Mouse (Mus musculus): ENCODE results near the gene Galk1.
"Not testable (repeated sequence)": the region's sequence is repeated elsewhere in the genome, so short reads cannot be mapped to it uniquely, and the experiment has no call there.

Galk1 gene

GRCm38 (mm10) chr11:116030898-116031845 lies 18.7 kb upstream of the Galk1 start:
- DNase-seq (ENCODE audit: low read depth, low spot score): no peak

- peak; percentile 98 for DNase-seq (ENCODE audit: low read depth, low spot score)
These were observed 17.8 kb upstream of the Galk1 start, which contains the start of gene Unk for GRCm38 (mm10) chr11:116030088-116030897. Gene Unk, plus strand, starts transcription at chr11:116030322.

- DNase-seq (ENCODE audit: low read depth, low spot score): no peak
These were observed 16.8 kb upstream of the Galk1 start for GRCm38 (mm10) chr11:116029086-116029865.

- DNase-seq (ENCODE audit: low read depth, low spot score): no peak
These were observed 15.8 kb upstream of the Galk1 start for GRCm38 (mm10) chr11:116028177-116028865.

- DNase-seq (ENCODE audit: low read depth, low spot score): no peak
These were observed 15.2 kb upstream of the Galk1 start, which contains the start of gene H3f3b for GRCm38 (mm10) chr11:116027756-116028155. Gene H3f3b, minus strand, starts transcription at chr11:116027962.

GRCm38 (mm10) chr11:116025056-116025845 lies 12.7 kb upstream of the Galk1 start:
- no peak for DNase-seq (ENCODE audit: low read depth, low spot score)

- peak; percentile 99 for DNase-seq (ENCODE audit: low read depth, low spot score)
These were observed 11.9 kb upstream of the Galk1 start for GRCm38 (mm10) chr11:116024356-116024808.

GRCm38 (mm10) chr11:116023771-116024355 lies 11.3 kb upstream of the Galk1 start:
- DNase-seq (ENCODE audit: low read depth, low spot score): no peak

- DNase-seq (ENCODE audit: low read depth, low spot score): not testable (repeated sequence)
These were observed 10.7 kb upstream of the Galk1 start for GRCm38 (mm10) chr11:116023074-116023770.

- DNase-seq (ENCODE audit: low read depth, low spot score): no peak
These were observed 9.8 kb upstream of the Galk1 start for GRCm38 (mm10) chr11:116022256-116022780.

- no peak for DNase-seq (ENCODE audit: low read depth, low spot score)
These were observed 9.1 kb upstream of the Galk1 start for GRCm38 (mm10) chr11:116021328-116022220.

GRCm38 (mm10) chr11:116020519-116020922 lies 8.0 kb upstream of the Galk1 start:
- no peak for DNase-seq (ENCODE audit: low read depth, low spot score)

GRCm38 (mm10) chr11:116019976-116020411 lies 7.5 kb upstream of the Galk1 start:
- no peak for DNase-seq (ENCODE audit: low read depth, low spot score)

- no peak for DNase-seq (ENCODE audit: low read depth, low spot score)
These were observed 6.9 kb upstream of the Galk1 start for GRCm38 (mm10) chr11:116019360-116019791.

GRCm38 (mm10) chr11:116018867-116019266 lies 6.3 kb upstream of the Galk1 start:
- DNase-seq (ENCODE audit: low read depth, low spot score): not testable (repeated sequence)

GRCm38 (mm10) chr11:116018106-116018505 lies 5.6 kb upstream of the Galk1 start:
- no peak for DNase-seq (ENCODE audit: low read depth, low spot score)

GRCm38 (mm10) chr11:116014821-116015220 lies 2.3 kb upstream of the Galk1 start:
- DNase-seq (ENCODE audit: low read depth, low spot score): no peak
